Mouse (Mus musculus) MEL (cell line): Measurements from ENCODE around the gene Slc25a17. TPM values are rescaled to one million over a fixed set of nuclear protein-coding genes. Genes with fewer than 3 reads are reported as not detected.
A peak's percentile ranks its signal among the peaks of the same experiment; 100 is the strongest.

Experiments used
- DNase-seq: peaks from one replicate; pipeline ENCODE4 v3.0.0; 2011; ENCODE audit warnings: low read depth, low spot score
- H3K27ac ChIP-seq: 2 replicates; pipeline ENCODE4 v1.5.1; 2012; ENCODE audit warnings: low read depth, mild to moderate bottlenecking, control low read depth, low read length, moderate library complexity; ENCODE audit not compliant: control insufficient read depth
- H3K27me3 ChIP-seq, 2 experiments: fragments of 150-350 bp in 1 of 2; sonication (generic) in 1 of 2; 2 replicates each; pipeline ENCODE4 v1.6.1; 2012; ENCODE audit warnings: low read length in 2 of 2, mild to moderate bottlenecking in 2 of 2, improper control_type of control experiment in 1 of 2, moderate library complexity in 1 of 2; ENCODE audit not compliant: insufficient read depth in 2 of 2, control insufficient read depth in 1 of 2
- H3K36me3 ChIP-seq, 2 experiments: 2 replicates each; pipeline ENCODE4 v1.6.1; 2012 to 2014; ENCODE audit warnings: low read length in 2 of 2, improper control_type of control experiment in 1 of 2, inconsistent platforms in 1 of 2, mild to moderate bottlenecking in 1 of 2; ENCODE audit not compliant: insufficient read depth in 2 of 2, control insufficient read depth in 1 of 2
- H3K4me1 ChIP-seq, 2 experiments: fragments of 150-350 bp in 1 of 2; sonication (generic) in 1 of 2; 2 replicates each; pipeline ENCODE4 v1.6.1; 2012; ENCODE audit warnings: low read length in 2 of 2, improper control_type of control experiment in 1 of 2, mild to moderate bottlenecking in 1 of 2; ENCODE audit not compliant: insufficient read depth in 2 of 2, control insufficient read depth in 1 of 2
- H3K4me3 ChIP-seq, 2 experiments: fragments of 150-350 bp in 1 of 2; sonication (generic) in 1 of 2; 2 replicates each; pipeline ENCODE4 v1.5.1; 2012; ENCODE audit warnings: low read depth in 2 of 2, low read length in 2 of 2, mild to moderate bottlenecking in 2 of 2, moderate library complexity in 2 of 2, control low read depth in 1 of 2, improper control_type of control experiment in 1 of 2; ENCODE audit not compliant: control insufficient read depth in 1 of 2, insufficient read depth in 1 of 2
- H3K79me2 ChIP-seq: 2 replicates; pipeline ENCODE4 v1.6.1; 2012; ENCODE audit warnings: mild to moderate bottlenecking, low read length, moderate library complexity; ENCODE audit not compliant: control insufficient read depth, poor library complexity, insufficient read depth
- H3K9ac ChIP-seq: 2 replicates; pipeline ENCODE4 v1.6.1; 2012; ENCODE audit warnings: low read depth, mild to moderate bottlenecking, control low read depth, low read length, moderate library complexity; ENCODE audit not compliant: control insufficient read depth, poor library complexity, severe bottlenecking
- H3K9me3 ChIP-seq: fragments of 150-350 bp; sonication (generic); replicated peaks from 2 replicates; pipeline ENCODE4 v1.6.1; 2012; ENCODE audit warnings: mild to moderate bottlenecking, low read length, improper control_type of control experiment, moderate library complexity; ENCODE audit not compliant: insufficient read depth
- BHLHE40 ChIP-seq: IDR thresholded peaks from 2 replicates; pipeline ENCODE4 v1.6.1; 2012; ENCODE audit warnings: low read depth, mild to moderate bottlenecking, inconsistent platforms, low read length, improper control_type of control experiment, borderline replicate concordance
- CHD1 ChIP-seq: IDR thresholded peaks from 2 replicates; pipeline ENCODE4 v1.6.1; 2012; ENCODE audit warnings: low read depth, mild to moderate bottlenecking, inconsistent platforms, low read length, improper control_type of control experiment
- CHD2 ChIP-seq: IDR thresholded peaks from 2 replicates; pipeline ENCODE4 v1.6.1; 2011; ENCODE audit warnings: low read length, improper control_type of control experiment
- E2F4 ChIP-seq: IDR thresholded peaks from 2 replicates; pipeline ENCODE4 v1.6.1; 2011; ENCODE audit warnings: low read depth, low read length, improper control_type of control experiment, borderline replicate concordance
- EP300 ChIP-seq, 2 experiments: IDR thresholded peaks; 2 replicates each; pipeline ENCODE4 v1.6.1; 2011; ENCODE audit warnings: improper control_type of control experiment in 2 of 2, low read length in 2 of 2, low read depth in 1 of 2, mild to moderate bottlenecking in 1 of 2
- ETS1 ChIP-seq: IDR thresholded peaks from 2 replicates; pipeline ENCODE4 v1.6.1; 2012; ENCODE audit warnings: low read depth, mild to moderate bottlenecking, inconsistent platforms, low read length, improper control_type of control experiment, moderate library complexity
- GABPA ChIP-seq: IDR thresholded peaks from 2 replicates; pipeline ENCODE4 v1.6.1; 2012; ENCODE audit warnings: low read depth, mild to moderate bottlenecking, inconsistent platforms, low read length, improper control_type of control experiment, moderate library complexity
- HCFC1 ChIP-seq: IDR thresholded peaks from 2 replicates; pipeline ENCODE4 v1.6.1; 2012; ENCODE audit warnings: low read depth, mild to moderate bottlenecking, inconsistent platforms, low read length, improper control_type of control experiment, moderate library complexity
- JUND ChIP-seq: IDR thresholded peaks from 2 replicates; pipeline ENCODE4 v1.6.1; 2011; ENCODE audit warnings: low read depth, mild to moderate bottlenecking, improper control_type of control experiment, low read length
- KAT2A ChIP-seq: conservative IDR thresholded peaks from 2 replicates; pipeline ENCODE4 v1.6.1; 2012; ENCODE audit warnings: low read depth, low read length, improper control_type of control experiment, inconsistent platforms
- MAX ChIP-seq: IDR thresholded peaks from 2 replicates; pipeline ENCODE4 v1.6.1; 2011; ENCODE audit warnings: low read length, improper control_type of control experiment
- MAZ ChIP-seq: IDR thresholded peaks from 2 replicates; pipeline ENCODE4 v1.6.1; 2012; ENCODE audit warnings: low read depth, mild to moderate bottlenecking, inconsistent platforms, low read length, improper control_type of control experiment
- MEF2A ChIP-seq: IDR thresholded peaks from 2 replicates; pipeline ENCODE4 v1.6.1; 2014; ENCODE audit warnings: low read depth, mild to moderate bottlenecking, inconsistent platforms, low read length, improper control_type of control experiment; ENCODE audit not compliant: poor library complexity, insufficient replicate concordance, severe bottlenecking; ENCODE audit errors: extremely low read depth
- MYB ChIP-seq: IDR thresholded peaks from 2 replicates; pipeline ENCODE4 v1.6.1; 2011; ENCODE audit warnings: mild to moderate bottlenecking, low read depth, low read length, improper control_type of control experiment
- NRF1 ChIP-seq: IDR thresholded peaks from 2 replicates; pipeline ENCODE4 v1.6.1; 2014; ENCODE audit warnings: low read depth, mild to moderate bottlenecking, inconsistent platforms, low read length, improper control_type of control experiment, moderate library complexity; ENCODE audit not compliant: poor library complexity, insufficient read depth, severe bottlenecking
- POLR2A ChIP-seq, 2 experiments: IDR thresholded peaks; 2 replicates each; pipeline ENCODE4 v1.6.1; 2011 to 2012; ENCODE audit warnings: low read length in 2 of 2, mild to moderate bottlenecking in 2 of 2, control low read depth in 1 of 2, improper control_type of control experiment in 1 of 2, low read depth in 1 of 2, moderate library complexity in 1 of 2; ENCODE audit not compliant: control insufficient read depth in 1 of 2, insufficient read depth in 1 of 2, poor library complexity in 1 of 2
- RAD21 ChIP-seq: IDR thresholded peaks from 2 replicates; pipeline ENCODE4 v1.6.1; 2011; ENCODE audit warnings: mild to moderate bottlenecking, low read depth, low read length, improper control_type of control experiment
- SIN3A ChIP-seq: IDR thresholded peaks from 2 replicates; pipeline ENCODE4 v1.6.1; 2012; ENCODE audit warnings: low read length, improper control_type of control experiment, inconsistent platforms
- TCF12 ChIP-seq: IDR thresholded peaks from 2 replicates; pipeline ENCODE4 v1.6.1; 2014; ENCODE audit warnings: low read depth, mild to moderate bottlenecking, inconsistent platforms, low read length, improper control_type of control experiment, moderate library complexity
- USF1 ChIP-seq: IDR thresholded peaks from 2 replicates; pipeline ENCODE4 v1.6.1; 2014; ENCODE audit warnings: low read depth, mild to moderate bottlenecking, inconsistent platforms, low read length, improper control_type of control experiment, moderate library complexity
- USF2 ChIP-seq, 2 experiments: IDR thresholded peaks; 2 replicates each; pipeline ENCODE4 v1.6.1; 2011 to 2012; ENCODE audit warnings: improper control_type of control experiment in 2 of 2, low read length in 2 of 2, borderline replicate concordance in 1 of 2, inconsistent platforms in 1 of 2, low read depth in 1 of 2, mild to moderate bottlenecking in 1 of 2; ENCODE audit not compliant: insufficient read depth in 1 of 2
- ZKSCAN1 ChIP-seq: IDR thresholded peaks from 2 replicates; pipeline ENCODE4 v1.6.1; 2012; ENCODE audit warnings: low read depth, mild to moderate bottlenecking, inconsistent platforms, low read length, improper control_type of control experiment, moderate library complexity
- ZNF384 ChIP-seq: IDR thresholded peaks from 2 replicates; pipeline ENCODE4 v1.6.1; 2012; ENCODE audit warnings: low read depth, mild to moderate bottlenecking, inconsistent platforms, low read length, improper control_type of control experiment
- polyA plus RNA-seq, 2 experiments: library from polyadenylated mRNA; stranded (reverse) in 1 of 2; unstranded in 1 of 2; fragments of >175 nt in 1 of 2; fragments of >200 nt in 1 of 2; gene quantifications; 2 replicates each; pipeline versions ENCODE4 v1.2.1 to v1.2.4; 2012; ENCODE audit warnings: low replicate concordance in 2 of 2, low read depth in 1 of 2; ENCODE audit not compliant: insufficient read length in 2 of 2, insufficient read depth in 1 of 2, missing spikeins in 1 of 2
- total RNA-seq: library from RNA; depleted of rRNA; stranded (reverse); fragments of 300-350 nt; gene quantifications from 2 replicates; pipeline ENCODE4 v1.2.3, GENCODE M21; 2012

The Slc25a17 gene
- total and polyA plus RNA-seq, 3 experiments, result 40.6 to 64.1 TPM; not detected in 1

DNA sequence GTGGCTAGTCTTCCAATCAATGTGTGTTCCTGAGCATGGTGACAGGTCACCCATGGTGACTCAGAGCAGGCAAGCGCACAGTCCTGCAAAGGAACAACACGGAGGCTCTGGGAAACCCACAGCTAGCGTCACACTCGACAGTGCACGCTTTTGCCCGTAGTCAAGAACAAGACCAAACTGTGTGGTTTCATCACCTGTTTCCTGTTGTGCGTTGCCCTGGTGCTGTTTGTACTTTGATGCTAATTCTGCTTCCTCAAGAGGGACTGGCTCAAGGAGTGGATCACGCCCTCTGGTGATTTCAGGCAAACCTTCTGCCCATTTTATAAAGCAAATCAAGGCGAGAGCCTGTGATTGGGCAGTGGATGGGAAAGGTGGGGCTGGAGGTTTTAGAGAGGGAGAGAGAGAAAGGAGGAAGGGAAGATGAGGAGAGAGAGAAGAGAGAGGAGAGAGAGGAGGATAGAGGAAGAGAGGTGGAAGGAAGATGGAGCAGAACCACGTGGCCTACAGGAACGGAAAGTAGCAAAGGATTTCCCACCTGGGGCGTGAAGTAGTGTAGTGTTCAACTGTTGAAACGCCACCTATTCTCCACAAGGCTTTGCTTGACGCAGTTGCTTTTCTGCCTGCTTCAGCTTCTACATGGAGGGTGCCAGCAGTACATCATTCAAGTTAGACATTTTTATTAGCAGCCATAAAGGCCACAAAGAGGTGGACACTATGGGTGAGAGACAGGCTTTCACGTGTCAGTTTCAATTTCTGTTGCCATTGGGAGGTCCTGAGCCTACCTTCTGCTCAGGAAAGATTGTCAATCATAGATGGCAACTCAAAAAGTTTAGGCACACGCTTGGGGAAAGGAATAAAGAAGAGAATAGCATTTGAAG, 59.2 kb downstream of the Slc25a17 start:
- Histone ChIP-seq H3K9ac (no peak overlapping the region), H3K27ac (no peak overlapping the region), H3K27me3 (no peaks in the 10 kb centered on the region), H3K4me1 (0 out of 4 replicates have a peak, but pooled peaks cover 0 to 3% of the 10 kb centered on the region in 2 experiments), H3K9me3 (no peaks in the 10 kb centered on the region), H3K36me3 (no peaks in the 10 kb centered on the region), H3K79me2 (no peaks in the 10 kb centered on the region), H3K4me3 (peak overlapping the region in 1 of 2 experiments; percentile 12; a peak in 1 of 4 replicates)
- TF ChIP-seq MAZ (no peak), MAX (no peak; the same call in 1 of the 2 replicates), MEF2A (no peak)
- DNase-seq, result peak; percentile 41

DNA sequence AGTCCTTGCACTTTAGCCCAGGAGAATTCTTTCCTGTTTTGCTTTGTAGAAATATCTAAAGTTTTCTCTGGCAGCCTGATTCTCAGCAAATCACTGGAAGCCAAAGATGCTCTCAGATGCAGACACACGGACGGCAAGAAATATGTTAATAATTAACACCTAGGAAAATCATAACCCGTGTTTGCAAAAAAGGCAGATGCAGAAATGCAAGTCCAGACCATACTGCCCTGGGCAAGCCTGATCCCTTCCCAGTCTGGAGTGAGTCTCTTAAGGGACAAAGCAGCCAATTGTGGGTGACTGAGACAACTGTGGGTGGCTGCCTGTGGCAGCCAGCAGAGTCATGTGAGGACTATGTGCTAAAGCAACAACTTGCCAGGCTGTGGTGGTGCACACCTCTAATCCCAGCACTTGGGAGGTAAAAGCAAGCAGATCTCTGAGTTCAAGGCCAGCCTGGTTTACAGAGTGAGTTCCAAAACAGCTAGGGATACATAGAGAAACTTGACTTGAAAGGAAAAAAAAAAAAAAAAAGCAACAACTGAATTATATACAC, 60.0 kb downstream of the Slc25a17 start:
- Histone ChIP-seq H3K4me3 (no peak overlapping the region), H3K4me1 (0 out of 4 replicates have a peak, but pooled peaks cover 0 to 3% of the 10 kb centered on the region in 2 experiments), H3K36me3 (no peaks in the 10 kb centered on the region), H3K9ac (no peak overlapping the region), H3K9me3 (no peaks in the 10 kb centered on the region), H3K27ac (no peak overlapping the region), H3K79me2 (no peaks in the 10 kb centered on the region), H3K27me3 (no peaks in the 10 kb centered on the region; a peak in 1 of 4 replicates)
- DNase-seq, result no peak
- TF ChIP-seq JUND (no peak), KAT2A (no peak), CHD2 (no peak), ETS1 (no peak), E2F4 (no peak), GABPA (no peak)

DNA sequence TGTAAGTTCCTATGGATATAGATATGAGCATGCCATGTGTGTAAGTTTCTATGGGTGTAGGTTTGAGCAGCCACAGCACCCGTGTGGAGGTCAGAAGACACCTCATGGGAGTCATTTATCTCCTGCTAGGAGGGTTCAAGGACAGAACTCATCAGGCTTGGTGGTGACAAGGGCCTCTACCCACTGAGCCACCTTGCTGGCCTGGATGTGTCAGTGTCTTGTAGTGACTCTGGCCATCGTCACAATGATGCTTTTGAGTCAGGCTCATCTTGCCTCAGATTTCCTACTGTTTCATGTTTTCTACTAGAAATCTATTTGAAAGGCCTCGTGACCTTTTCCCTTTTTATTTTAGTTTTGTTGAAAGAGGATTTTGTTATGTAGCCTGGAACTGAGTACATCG, 61.1 kb downstream of the Slc25a17 start:
- H3K27me3 ChIP-seq, result no peaks in the 10 kb centered on the region; a peak in 1 of 4 replicates
- DNase-seq, result no peak
- H3K4me3 ChIP-seq, result no peak overlapping the region
- H3K36me3 ChIP-seq, result no peaks in the 10 kb centered on the region
- H3K9me3 ChIP-seq, result no peaks in the 10 kb centered on the region
- H3K79me2 ChIP-seq, result no peaks in the 10 kb centered on the region
- TF ChIP-seq RAD21 (no peak), NRF1 (no peak), GABPA (no peak), ZKSCAN1 (no peak), KAT2A (no peak), CHD1 (no peak), USF2 (IDR thresholded peaks at IDR 0.05; ENCODE audit: borderline replicate concordance in 1 of 2, insufficient read depth in 1 of 2, low read depth in 1 of 2, low read length in 2 of 2) (no peak), HCFC1 (no peak), MYB (no peak), USF1 (no peak), EP300 (IDR thresholded peaks at IDR 0.05; ENCODE audit: low read depth in 1 of 2, low read length in 2 of 2) (no peak), CHD2 (no peak), SIN3A (no peak), MAZ (no peak), ZNF384 (no peak), TCF12 (no peak), POLR2A (IDR thresholded peaks at IDR 0.05; ENCODE audit: control insufficient read depth in 1 of 2, insufficient read depth in 1 of 2, low read depth in 1 of 2, low read length in 2 of 2, poor library complexity in 1 of 2) (no peak), BHLHE40 (no peak), E2F4 (no peak)
- no peak overlapping the region for H3K9ac ChIP-seq
- H3K27ac ChIP-seq, result no peak overlapping the region
- H3K4me1 ChIP-seq, result 0 out of 4 replicates have a peak, but pooled peaks cover 0 to 3% of the 10 kb centered on the region in 2 experiments
